Mouse (Mus musculus) adrenal gland, postnatal 14 days (tissue): ENCODE data around the gene Abhd18. TPM values are rescaled to one million over a fixed set of nuclear protein-coding genes. Genes with fewer than 3 reads are reported as not detected.

Source experiments
- DNase-seq: peaks from one replicate; pipeline ENCODE4 v3.0.0; 2021; ENCODE audit warnings: mixed read lengths
- total RNA-seq: library from RNA; stranded (reverse); gene quantifications from 2 replicates; pipeline ENCODE4 v1.2.3, GENCODE M21; 2021

Gene Abhd18
- total RNA-seq, 1 experiment from 2014 or later, result 7.7 TPM

- DNase-seq, result peak; percentile 66
Measured at GRCm38 (mm10) chr3:40950601-40951201, 103.9 kb downstream of the Abhd18 start.

- DNase-seq, result peak; percentile 11
Measured at GRCm38 (mm10) chr3:40951365-40951764, 104.6 kb downstream of the Abhd18 start.

- DNase-seq, result no peak
Measured at GRCm38 (mm10) chr3:40952606-40953005, 105.8 kb downstream of the Abhd18 start.

GRCm38 (mm10) chr3:40954792-40955191 is 108.0 kb downstream of the Abhd18 start:
- no peak for DNase-seq

GRCm38 (mm10) chr3:40958831-40959230 is 112.1 kb downstream of the Abhd18 start:
- no peak for DNase-seq

GRCm38 (mm10) chr3:40980758-40981157 is 134.0 kb downstream of the Abhd18 start:
- DNase-seq, result no peak

GRCm38 (mm10) chr3:40987539-40987938 is 140.8 kb downstream of the Abhd18 start:
- no peak for DNase-seq

Other genes with a start within 250 kb of the Abhd18 start
- gene Slc25a31, start 138.1 kb upstream of the Abhd18 start, total RNA-seq, result not detected in 2 replicates
- gene Hspa4l, start 102.5 kb upstream of the Abhd18 start, total RNA-seq, result 30.4 and 36.2 TPM in 2 replicates
- gene Plk4, start 47.0 kb upstream of the Abhd18 start, total RNA-seq, result 11.0 and 12.2 TPM in 2 replicates
- 18.7 and 20.8 TPM in 2 replicates for gene Mfsd8, start 84 bp upstream of the Abhd18 start, total RNA-seq
- gene 1700034I23Rik, start 55.6 kb downstream of the Abhd18 start, total RNA-seq, result 0.15 TPM in 2 replicates
- 43.5 and 49.1 TPM in 2 replicates for gene Larp1b, start 102.9 kb downstream of the Abhd18 start, total RNA-seq
- 42.3 and 45.1 TPM in 2 replicates for gene Pgrmc2, start 236.1 kb downstream of the Abhd18 start, total RNA-seq